Mouse (Mus musculus): ENCODE results near the gene Enoph1.

Gene Enoph1

DNA sequence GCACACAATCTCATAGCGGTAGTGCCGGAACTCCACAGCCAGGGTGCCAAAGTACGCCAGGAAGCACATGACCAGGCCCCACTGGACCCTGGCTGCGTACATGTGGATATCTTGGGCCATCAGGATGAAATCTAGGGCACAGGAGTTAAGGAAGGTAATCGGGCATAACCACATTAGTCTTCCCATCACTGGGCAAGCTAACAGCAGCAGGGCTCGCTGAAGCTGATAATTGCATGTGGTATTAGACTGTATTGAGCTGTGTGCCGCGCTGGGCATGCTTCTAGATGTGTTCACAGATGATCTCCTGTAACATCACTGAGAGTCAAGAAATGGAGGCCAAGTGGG is 40.1 kb downstream of the Enoph1 start:
- no peak for DNase-seq

- DNase-seq = no peak
Observed at GRCm38 (mm10) chr5:100082006-100082405, 42.2 kb downstream of the Enoph1 start.

GRCm38 (mm10) chr5:100083953-100084562 is 44.3 kb downstream of the Enoph1 start:
- no peak for DNase-seq

GRCm38 (mm10) chr5:100085097-100085496 is 45.3 kb downstream of the Enoph1 start:
- DNase-seq = peak; percentile 15 to 18

DNA sequence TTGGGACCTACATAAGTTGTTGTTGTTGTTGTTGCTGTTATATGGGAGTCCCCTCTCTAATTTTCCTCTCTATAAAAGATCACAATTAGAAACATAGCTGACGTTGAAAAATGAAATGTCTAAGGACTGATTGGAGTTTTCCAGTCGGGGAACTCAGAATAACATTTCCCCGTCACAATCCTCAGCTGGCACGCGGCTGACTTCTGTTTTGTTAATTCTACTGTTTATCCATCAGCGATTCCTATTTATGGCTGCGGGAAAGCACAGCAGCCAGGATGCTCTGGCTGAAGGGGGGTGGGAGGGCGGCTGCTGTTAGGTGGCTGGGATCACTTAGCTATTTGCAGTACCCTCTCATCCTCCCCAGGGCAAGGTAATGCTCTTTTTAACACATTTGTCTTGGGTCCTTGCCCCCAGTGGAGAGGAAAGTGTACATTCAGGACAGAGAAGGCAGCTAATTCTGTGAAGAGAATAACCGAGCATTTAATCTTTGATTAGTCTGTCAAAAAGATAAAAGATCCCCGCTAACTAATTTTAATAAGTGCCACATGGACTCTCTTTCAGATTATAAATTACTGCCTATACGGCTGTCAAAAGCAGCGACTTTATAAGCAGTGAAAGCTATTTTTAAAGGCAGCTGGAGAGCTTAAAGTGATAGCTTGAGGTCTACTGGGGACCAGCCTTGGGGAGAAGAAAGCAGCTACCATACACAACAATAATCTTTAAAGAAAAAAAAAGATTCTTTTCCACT is 50.9 kb downstream of the Enoph1 start:
- no peak for DNase-seq

GRCm38 (mm10) chr5:100091263-100091594 is 51.4 kb downstream of the Enoph1 start:
- no peak for DNase-seq

- DNase-seq = peak; percentile 23 to 39
Observed at GRCm38 (mm10) chr5:100091602-100092001, 51.8 kb downstream of the Enoph1 start.

GRCm38 (mm10) chr5:100096955-100097354 is 57.2 kb downstream of the Enoph1 start:
- no peak for DNase-seq

- no peak for DNase-seq
Observed at GRCm38 (mm10) chr5:100097967-100098366, 58.2 kb downstream of the Enoph1 start.

- DNase-seq = no peak
Observed at GRCm38 (mm10) chr5:100102395-100102794, 62.6 kb downstream of the Enoph1 start.

- DNase-seq = peak; percentile 76 to 82
Observed at GRCm38 (mm10) chr5:100108866-100109265, 69.1 kb downstream of the Enoph1 start.

DNA sequence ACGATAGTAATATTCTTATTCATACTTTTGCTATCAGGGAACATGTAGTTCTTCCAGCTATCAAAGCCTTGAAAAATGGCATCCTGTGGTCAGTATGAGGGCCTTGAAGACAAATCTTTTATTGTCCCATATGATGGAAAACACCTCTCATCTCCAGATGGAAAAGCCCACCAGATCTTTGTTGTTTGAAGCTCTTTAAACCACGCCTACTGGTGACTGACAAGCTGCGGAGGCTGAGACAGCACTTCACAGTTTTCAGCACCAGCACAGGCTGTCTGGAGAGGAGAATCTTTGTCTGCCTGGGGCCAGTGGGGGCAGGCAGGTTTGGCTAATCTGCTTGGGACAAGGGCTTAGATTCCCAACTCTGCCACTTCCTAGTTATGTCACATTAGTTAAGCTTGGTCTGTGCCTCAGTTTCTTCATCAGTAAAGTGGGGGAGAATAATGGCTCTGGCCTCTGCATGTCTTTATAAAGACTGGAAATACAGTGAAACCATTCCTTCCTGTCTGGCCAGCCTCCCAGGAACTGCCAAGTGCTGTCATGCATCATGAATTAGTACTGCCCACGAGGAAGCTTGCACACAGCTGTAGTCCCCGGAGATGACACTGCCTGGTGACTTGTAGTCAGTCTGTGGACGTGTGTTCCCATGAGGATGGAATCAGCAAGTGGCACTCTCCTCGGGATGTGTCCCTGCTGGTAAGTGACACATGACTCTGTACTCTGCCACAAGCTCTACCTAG is 69.9 kb downstream of the Enoph1 start:
- DNase-seq = no peak

GRCm38 (mm10) chr5:100110581-100110980 is 70.8 kb downstream of the Enoph1 start:
- DNase-seq = no peak

- no peak for DNase-seq
Observed at GRCm38 (mm10) chr5:100113403-100113802, 73.6 kb downstream of the Enoph1 start.

Measured in cerebellum, postnatal 36 days (tissue).